Mouse (Mus musculus): ENCODE data around the gene Iqgap2. TPM values are rescaled to one million over a fixed set of nuclear protein-coding genes. Genes with fewer than 3 reads are reported as not detected.

Iqgap2 gene
- polyA plus RNA-seq, 1 experiment from 2014 or later = 7.8 TPM

DNA sequence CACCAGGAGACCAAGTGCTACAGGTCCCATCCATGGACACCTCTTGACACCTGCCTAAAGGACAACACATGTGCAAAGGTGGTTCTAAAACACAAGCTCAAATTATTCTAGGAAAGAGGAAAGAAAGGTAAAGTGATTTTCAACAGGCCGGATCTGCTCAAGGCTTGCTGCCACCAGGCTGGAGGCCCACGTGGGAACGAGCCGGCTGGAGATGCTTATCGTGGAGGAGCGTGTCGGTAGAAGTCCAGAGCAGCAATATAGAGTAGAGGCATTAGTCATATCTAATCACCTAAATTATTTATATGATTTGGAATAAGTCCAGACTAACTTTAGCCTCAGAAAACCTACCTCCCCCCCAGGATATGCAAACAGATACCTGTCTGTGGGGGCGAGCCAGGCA is 112.5 kb downstream of the Iqgap2 start:
- Histone ChIP-seq H3K27me3 (ENCODE audit: insufficient read depth, poor library complexity, severe bottlenecking) (no peaks in the 10 kb centered on the region), H3K9me3 (no peaks in the 10 kb centered on the region), H3K4me1 (peaks cover 34% of the 10 kb centered on the region), H3K36me3 (no peaks in the 10 kb centered on the region), H3K4me3 (no peak overlapping the region), H3K27ac (no peak overlapping the region)
- 69% methylated on average over 8 of the region's 8 CpGs for WGBS
- no peak for DNase-seq (ENCODE audit: low spot score)

GRCm38 (mm10) chr13:95778761-95779161 is 113.0 kb downstream of the Iqgap2 start:
- Histone ChIP-seq H3K27ac (no peak overlapping the region), H3K9me3 (no peaks in the 10 kb centered on the region), H3K4me3 (no peak overlapping the region), H3K4me1 (peaks cover 34% of the 10 kb centered on the region), H3K36me3 (no peaks in the 10 kb centered on the region), H3K27me3 (ENCODE audit: insufficient read depth, poor library complexity, severe bottlenecking) (no peaks in the 10 kb centered on the region)
- no peak for DNase-seq (ENCODE audit: low spot score)
- 55% methylated on average over 9 of the region's 9 CpGs for WGBS

DNA sequence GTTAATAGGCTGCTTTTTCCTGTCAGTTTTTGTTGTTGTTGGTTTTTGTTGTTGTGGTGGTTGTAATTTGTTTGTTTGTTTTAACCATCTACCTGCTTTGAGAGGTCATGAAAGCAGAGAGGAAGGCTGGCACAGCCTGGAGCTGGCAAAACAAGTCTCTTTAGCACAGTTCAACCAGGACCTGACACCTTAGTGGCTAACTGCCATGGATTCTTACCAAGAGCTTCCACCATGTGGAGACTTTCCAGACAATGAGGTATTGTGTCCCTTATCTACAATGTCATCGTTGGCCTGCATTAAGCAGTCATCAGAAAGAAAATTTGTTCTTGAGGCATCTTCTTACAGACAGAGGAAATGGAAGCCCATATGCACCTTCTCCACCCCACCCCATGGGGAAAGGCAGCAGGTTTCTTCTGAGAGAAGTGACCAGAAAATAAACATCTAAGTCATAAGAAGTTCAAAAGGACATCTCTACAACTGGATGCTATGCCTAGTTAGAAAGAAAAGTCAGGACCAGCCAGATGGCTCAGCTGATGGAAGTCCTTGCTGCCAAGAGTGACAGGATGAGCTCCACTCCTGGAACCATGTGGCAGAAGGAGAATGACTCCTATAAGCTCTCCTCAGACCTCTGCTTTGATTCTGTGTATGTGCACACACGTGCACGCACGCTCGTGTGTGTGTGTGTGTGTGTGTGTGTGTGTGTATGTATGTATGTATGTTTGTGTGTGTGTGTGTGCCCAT is 113.9 kb downstream of the Iqgap2 start:
- no peak for DNase-seq (ENCODE audit: low spot score)
- 81% methylated on average over 5 of the region's 5 CpGs for WGBS

DNA sequence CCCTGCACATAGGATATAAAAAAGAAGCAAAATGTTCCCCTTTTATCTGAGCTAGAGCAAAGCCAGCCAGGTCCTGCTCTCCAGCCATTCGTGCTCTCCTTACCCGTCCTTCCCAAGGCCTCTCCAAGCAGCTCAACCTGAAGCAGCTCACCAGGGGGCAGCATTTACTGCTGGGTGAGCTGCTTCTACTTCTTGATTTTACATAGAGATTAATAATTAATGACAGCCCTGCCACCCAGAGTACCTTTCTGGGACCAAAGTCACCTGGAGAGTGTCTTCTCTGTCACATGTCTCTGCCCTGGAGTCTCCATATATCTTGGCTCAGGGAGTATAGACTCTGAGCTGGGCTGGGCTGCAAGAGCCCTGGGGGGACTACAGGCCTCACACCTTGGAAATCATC is 114.5 kb downstream of the Iqgap2 start:
- Histone ChIP-seq H3K4me1 (peaks cover 25% of the 10 kb centered on the region), H3K27me3 (ENCODE audit: insufficient read depth, poor library complexity, severe bottlenecking) (no peaks in the 10 kb centered on the region), H3K9me3 (no peaks in the 10 kb centered on the region), H3K4me3 (no peak overlapping the region), H3K27ac (no peak overlapping the region), H3K36me3 (no peaks in the 10 kb centered on the region)
- no peak for DNase-seq (ENCODE audit: low spot score)
- WGBS = 16% methylated on average over 2 of the region's 2 CpGs

More for the DNA sequence above, 113.9 kb downstream of the Iqgap2 start:
- Histone ChIP-seq H3K9me3 (no peaks in the 10 kb centered on the region), H3K27me3 (ENCODE audit: insufficient read depth, poor library complexity, severe bottlenecking) (no peaks in the 10 kb centered on the region), H3K4me1 (peaks cover 31% of the 10 kb centered on the region), H3K27ac (no peak overlapping the region; the same call in 1 of the 2 replicates), H3K36me3 (no peaks in the 10 kb centered on the region), H3K4me3 (no peak overlapping the region)

GRCm38 (mm10) chr13:95774966-95775696 is 116.6 kb downstream of the Iqgap2 start:
- WGBS = 43% methylated on average over 11 of the region's 11 CpGs
- no peaks in the 10 kb centered on the region for H3K9me3 ChIP-seq
- H3K4me1 ChIP-seq = peaks cover 21% of the 10 kb centered on the region
- no peaks in the 10 kb centered on the region for H3K36me3 ChIP-seq
- DNase-seq (ENCODE audit: low spot score) = no peak
- H3K27me3 ChIP-seq (ENCODE audit: insufficient read depth, poor library complexity, severe bottlenecking) = no peaks in the 10 kb centered on the region
- H3K27ac ChIP-seq = no peak overlapping the region
- H3K4me3 ChIP-seq = no peak overlapping the region

- Histone ChIP-seq H3K4me1 (peaks cover 25% of the 10 kb centered on the region), H3K9me3 (no peaks in the 10 kb centered on the region), H3K4me3 (peak overlapping the region; percentile 8; the same call in 1 of the 2 replicates), H3K36me3 (no peaks in the 10 kb centered on the region), H3K27ac (peak overlapping the region; percentile 67), H3K27me3 (ENCODE audit: insufficient read depth, poor library complexity, severe bottlenecking) (no peaks in the 10 kb centered on the region)
- peak; percentile 80 for DNase-seq (ENCODE audit: low spot score)
- 11% methylated on average over 9 of the region's 9 CpGs for WGBS
These were observed 126.7 kb downstream of the Iqgap2 start for GRCm38 (mm10) chr13:95765017-95765416.

DNA sequence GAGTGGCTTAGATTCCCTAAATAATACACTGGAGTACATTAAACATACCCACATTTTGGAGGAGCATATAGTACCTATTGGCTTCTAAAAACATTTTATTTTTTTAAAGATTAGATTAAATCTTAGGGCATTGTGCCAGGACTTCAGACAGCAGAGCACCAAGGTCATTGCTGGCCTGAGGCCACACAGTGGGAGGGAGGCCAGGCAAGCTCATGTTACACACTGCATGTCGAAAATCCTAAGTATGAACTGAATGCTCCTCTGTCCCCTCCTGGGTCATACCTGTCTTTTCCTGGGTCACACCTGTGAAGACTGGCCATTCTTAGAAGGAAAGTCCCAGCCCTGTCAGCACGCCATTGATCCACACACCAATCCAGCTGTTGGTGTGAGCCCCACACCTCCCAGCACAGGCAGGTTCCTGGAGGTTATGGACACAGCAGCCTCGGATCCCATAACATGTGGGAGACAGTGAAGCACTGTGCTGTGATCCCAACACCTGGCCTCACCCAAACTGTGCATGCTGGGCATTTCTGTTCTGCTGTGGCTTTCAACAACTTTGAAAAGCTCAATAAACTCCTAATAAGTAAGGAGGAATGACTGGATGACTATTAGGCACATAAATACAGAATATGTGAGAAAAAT is 127.7 kb downstream of the Iqgap2 start:
- Histone ChIP-seq H3K4me1 (peaks cover 25% of the 10 kb centered on the region), H3K4me3 (no peak overlapping the region), H3K36me3 (no peaks in the 10 kb centered on the region), H3K27me3 (ENCODE audit: insufficient read depth, poor library complexity, severe bottlenecking) (no peaks in the 10 kb centered on the region), H3K9me3 (no peaks in the 10 kb centered on the region), H3K27ac (peak overlapping the region; percentile 54; the same call in 1 of the 2 replicates)
- WGBS = 33% methylated on average over 3 of the region's 3 CpGs
- no peak for DNase-seq (ENCODE audit: low spot score)

- 82% methylated on average over 2 of the region's 2 CpGs for WGBS
- no peaks in the 10 kb centered on the region for H3K9me3 ChIP-seq
- DNase-seq (ENCODE audit: low spot score) = no peak
- H3K27me3 ChIP-seq (ENCODE audit: insufficient read depth, poor library complexity, severe bottlenecking) = no peaks in the 10 kb centered on the region
- H3K4me1 ChIP-seq = peaks cover 12% of the 10 kb centered on the region
- no peak overlapping the region for H3K27ac ChIP-seq
- no peak overlapping the region for H3K4me3 ChIP-seq
- H3K36me3 ChIP-seq = no peaks in the 10 kb centered on the region
These were observed 131.9 kb downstream of the Iqgap2 start for GRCm38 (mm10) chr13:95759810-95760209.

GRCm38 (mm10) chr13:95754285-95754684 is 137.4 kb downstream of the Iqgap2 start:
- no peak for DNase-seq (ENCODE audit: low spot score)
- Histone ChIP-seq H3K4me1 (0 out of 2 replicates have a peak, but pooled peaks cover 6% of the 10 kb centered on the region), H3K4me3 (no peak overlapping the region), H3K27ac (no peak overlapping the region), H3K27me3 (ENCODE audit: insufficient read depth, poor library complexity, severe bottlenecking) (no peaks in the 10 kb centered on the region), H3K36me3 (no peaks in the 10 kb centered on the region), H3K9me3 (no peaks in the 10 kb centered on the region)
- 56% methylated on average over 5 of the region's 5 CpGs for WGBS

DNA sequence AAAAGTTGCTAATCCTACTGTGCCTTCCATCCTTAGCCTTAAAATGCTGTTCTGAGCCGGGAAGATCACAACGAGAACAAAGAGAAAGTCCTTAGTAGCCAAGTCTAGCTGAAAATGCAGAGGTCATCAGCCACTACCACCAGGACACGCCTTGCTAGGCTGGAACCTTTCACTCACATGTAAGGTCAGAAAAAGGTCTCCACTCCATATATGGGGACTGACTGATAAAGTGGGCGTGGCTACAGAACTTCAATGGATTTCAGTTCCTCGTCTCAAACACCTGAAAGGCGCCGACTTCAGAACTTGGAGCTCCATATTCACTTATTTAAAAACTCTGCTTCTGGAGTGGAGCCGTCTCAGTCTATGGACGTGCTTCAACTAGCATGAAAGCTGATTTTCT is 139.3 kb downstream of the Iqgap2 start:
- Histone ChIP-seq H3K36me3 (no peaks in the 10 kb centered on the region), H3K4me1 (peaks cover 10% of the 10 kb centered on the region; the same call in 1 of the 2 replicates), H3K4me3 (no peak overlapping the region), H3K27ac (no peak overlapping the region), H3K9me3 (no peaks in the 10 kb centered on the region), H3K27me3 (ENCODE audit: insufficient read depth, poor library complexity, severe bottlenecking) (no peaks in the 10 kb centered on the region)
- DNase-seq (ENCODE audit: low spot score) = no peak
- 67% methylated on average over 9 of the region's 9 CpGs for WGBS

GRCm38 (mm10) chr13:95747541-95747940 is 144.2 kb downstream of the Iqgap2 start:
- Histone ChIP-seq H3K4me3 (no peak overlapping the region), H3K27ac (no peak overlapping the region), H3K36me3 (no peaks in the 10 kb centered on the region), H3K4me1 (peaks cover 15% of the 10 kb centered on the region; the same call in 1 of the 2 replicates), H3K27me3 (ENCODE audit: insufficient read depth, poor library complexity, severe bottlenecking) (no peaks in the 10 kb centered on the region), H3K9me3 (no peaks in the 10 kb centered on the region)
- WGBS = 62% methylated on average over 11 of the region's 11 CpGs
- DNase-seq (ENCODE audit: low spot score) = no peak

- H3K4me1 ChIP-seq = peaks cover 11% of the 10 kb centered on the region; the same call in 1 of the 2 replicates
- no peak overlapping the region for H3K4me3 ChIP-seq
- no peak overlapping the region for H3K27ac ChIP-seq
- WGBS = 85% methylated on average over 7 of the region's 7 CpGs
- no peaks in the 10 kb centered on the region for H3K27me3 ChIP-seq (ENCODE audit: insufficient read depth, poor library complexity, severe bottlenecking)
- no peaks in the 10 kb centered on the region for H3K36me3 ChIP-seq
- no peaks in the 10 kb centered on the region for H3K9me3 ChIP-seq
- no peak for DNase-seq (ENCODE audit: low spot score)
These were observed 144.6 kb downstream of the Iqgap2 start for GRCm38 (mm10) chr13:95747101-95747500.

DNA sequence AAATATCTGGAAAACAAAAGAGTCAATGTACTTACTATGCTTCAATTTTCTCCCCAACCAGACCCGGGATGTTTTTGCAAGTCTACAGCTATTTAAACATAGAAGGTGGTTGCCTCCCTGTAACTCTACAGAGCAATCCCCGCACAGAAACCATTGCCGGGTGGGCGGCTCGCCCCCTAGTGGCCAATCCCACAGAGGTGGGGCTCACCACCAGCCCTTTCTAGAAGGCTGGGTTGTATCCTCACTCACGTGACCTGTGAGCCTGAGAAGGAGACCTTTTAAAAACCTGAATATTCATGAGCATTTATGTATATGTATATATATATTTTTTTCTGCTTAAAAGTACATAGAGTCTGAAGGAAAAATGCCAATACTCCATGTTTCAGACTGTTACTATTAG is 145.2 kb downstream of the Iqgap2 start:
- 9% methylated on average over 6 of the region's 6 CpGs for whole genome bisulfite sequencing
- Histone ChIP-seq H3K27me3 (ENCODE audit: insufficient read depth, poor library complexity, severe bottlenecking) (no peaks in the 10 kb centered on the region), H3K4me1 (peaks cover 10% of the 10 kb centered on the region; the same call in 1 of the 2 replicates)

More for the DNA sequence above, 145.2 kb downstream of the Iqgap2 start:
- DNase-seq (ENCODE audit: low spot score) = peak; percentile 82
- Histone ChIP-seq H3K4me3 (no peak overlapping the region), H3K36me3 (no peaks in the 10 kb centered on the region), H3K9me3 (no peaks in the 10 kb centered on the region), H3K27ac (no peak overlapping the region)

Measured in heart, embryonic 10.5 days (tissue).